ENCODE assay signal across 8 mouse cellular contexts in genomic region chr11:104590148-104590547, GRCm38 (mm10). TPM values are rescaled to one million over a fixed set of nuclear protein-coding genes. Genes with fewer than 3 reads are reported as not detected.
DNase-seq lines count a peak whose midpoint lies in the region; ATAC-seq and TF ChIP-seq lines count a peak whose summit lies in the region.

No protein-coding gene starts in this region.

- intact Hi-C loops in gastrocnemius, adult 2 months (cut with DNase I): loop anchor here (5.0 to 10.0 kb wide), 2 partner anchors 72 to 535 kb away; partner anchors contain the start of gene Mettl2

- H3K27ac ChIP-seq in midbrain, embryonic 10.5 days (replicated peaks): no peak overlapping the region
- H3K27ac ChIP-seq in midbrain, embryonic 16.5 days (ENCODE audit: low read length): no peak overlapping the region
- no peak overlapping the region for H3K27ac ChIP-seq in gastrocnemius, adult 2 months

- H3K36me3 ChIP-seq in midbrain, embryonic 10.5 days: no peaks in the 10 kb centered on the region
- H3K36me3 ChIP-seq in midbrain, embryonic 16.5 days (ENCODE audit: control insufficient read depth, insufficient read depth, low read length): no peaks in the 10 kb centered on the region

- H3K4me1 ChIP-seq in midbrain, embryonic 10.5 days: no peaks in the 10 kb centered on the region
- H3K4me1 ChIP-seq in midbrain, embryonic 16.5 days (ENCODE audit: control insufficient read depth, insufficient read depth, low read length): no peaks in the 10 kb centered on the region

- no peak; the same call in none of the 2 replicates for TF ChIP-seq CTCF in gastrocnemius, adult 2 months (IDR thresholded peaks at IDR 0.05)

- no peak overlapping the region for H3K4me2 ChIP-seq in midbrain, embryonic 16.5 days (ENCODE audit: low read length)

- 0 out of 2 replicates have a peak, but pooled peaks cover 6% of the 10 kb centered on the region for H3K9me3 ChIP-seq in midbrain, embryonic 10.5 days (replicated peaks)
- no peaks in the 10 kb centered on the region; the same call in 1 of the 2 replicates for H3K9me3 ChIP-seq in midbrain, embryonic 16.5 days (replicated peaks; ENCODE audit: control insufficient read depth, low read length, poor library complexity, severe bottlenecking)

- H3K4me3 ChIP-seq in midbrain, embryonic 10.5 days: no peak overlapping the region
- H3K4me3 ChIP-seq in midbrain, embryonic 16.5 days (ENCODE audit: low read depth, low read length): no peak overlapping the region
- no peak overlapping the region for H3K4me3 ChIP-seq in gastrocnemius, adult 2 months

- H3K27me3 ChIP-seq in midbrain, embryonic 10.5 days (ENCODE audit: low read depth, poor library complexity, severe bottlenecking): no peaks in the 10 kb centered on the region
- no peaks in the 10 kb centered on the region for H3K27me3 ChIP-seq in midbrain, embryonic 16.5 days (ENCODE audit: control insufficient read depth, insufficient read depth, low read depth, low read length)

- DNase-seq in midbrain, embryonic 10.5 days (ENCODE audit: low spot score): peak; percentile 78
- peak; percentile 81 to 90 for DNase-seq in cerebellum, postnatal 25 days
- peak; percentile 79 for DNase-seq in gastrocnemius, adult 2 months
- peak; percentile 78 for DNase-seq in hindlimb bud, embryonic 11.5 days (ENCODE audit: extremely low spot score, low read depth, low spot score)
- DNase-seq in left cerebral cortex, adult 18-20 months (ENCODE audit: low spot score in 2 of 2): peak; percentile 81
- DNase-seq in lung, postnatal 4 days: peak; percentile 84 to 88
- peak; percentile 75 for DNase-seq in right cerebral cortex, postnatal 4 days

- WGBS in midbrain, embryonic 10.5 days: 5% methylated on average over 8 of the region's 8 CpGs
- WGBS in midbrain, embryonic 16.5 days: 4% methylated on average over 8 of the region's 8 CpGs

- H3K9ac ChIP-seq in midbrain, embryonic 16.5 days (ENCODE audit: low read depth, low read length): no peak overlapping the region

- ATAC-seq in midbrain, embryonic 16.5 days: no peak

RNA-seq across cellular contexts. Expression of gene Itgb3, which starts 17.7 kb away (rescaled TPM):
- 3.7 and 4.7 TPM in 2 replicates for polyA plus RNA-seq in midbrain, embryonic 10.5 days (2016; fragmentation: Nextera tagmentation; extraction: Ambion mirVana)
- 0.80 and 0.99 TPM in 2 replicates for polyA plus RNA-seq in midbrain, embryonic 16.5 days (2015; fragmentation: Nextera tagmentation; extraction: Ambion mirVana)
- total RNA-seq in gastrocnemius, adult 2 months (2021): 1 to 10 TPM in 1 of 2 experiments, under 1 TPM in 1; 0.54 to 1.3 TPM
- 1 to 10 TPM; 2.5 to 2.6 TPM for total RNA-seq in left cerebral cortex, adult 18-20 months (2021)

RNA-seq across cellular contexts. Expression of gene Myl4, which starts 39.7 kb away (rescaled TPM):
- polyA plus RNA-seq in midbrain, embryonic 10.5 days (2016; fragmentation: Nextera tagmentation; extraction: Ambion mirVana): 0.94 and 1.2 TPM in 2 replicates
- polyA plus RNA-seq in midbrain, embryonic 16.5 days (2015; fragmentation: Nextera tagmentation; extraction: Ambion mirVana): 2.7 and 3.6 TPM in 2 replicates
- 1 to 10 TPM; 2.9 to 8.1 TPM for total RNA-seq in gastrocnemius, adult 2 months (2021)
- total RNA-seq in left cerebral cortex, adult 18-20 months (2021): 10 to 100 TPM; 16.6 to 17.8 TPM

RNA-seq across cellular contexts. Expression of gene Cdc27, which starts 39.7 kb away (rescaled TPM):
- polyA plus RNA-seq in midbrain, embryonic 10.5 days (2016; fragmentation: Nextera tagmentation; extraction: Ambion mirVana): 47.3 and 53.5 TPM in 2 replicates
- polyA plus RNA-seq in midbrain, embryonic 16.5 days (2015; fragmentation: Nextera tagmentation; extraction: Ambion mirVana): 32.3 and 37.2 TPM in 2 replicates
- 10 to 100 TPM; 25.9 to 27.5 TPM for total RNA-seq in gastrocnemius, adult 2 months (2021)
- total RNA-seq in left cerebral cortex, adult 18-20 months (2021): 10 to 100 TPM; 53.2 to 57.8 TPM
